Mouse (Mus musculus) liver, postnatal 0 days (tissue): ENCODE measurements around the gene Alkbh8. TPM values are rescaled to one million over a fixed set of nuclear protein-coding genes. Genes with fewer than 3 reads are reported as not detected.
"Not testable (repeated sequence)": the region's sequence is repeated elsewhere in the genome, so short reads cannot be mapped to it uniquely, and the experiment has no call there.

ENCODE experiments used
- ATAC-seq: fragments of 200-750 bp; cut with Nextera tagmentation; 2 replicates; pipeline ENCODE4 v1.8.0; 2017; ENCODE audit warnings: mild to moderate bottlenecking, moderate library complexity
- DNase-seq: peaks from one replicate; pipeline ENCODE4 v3.0.0-alpha.2; 2016
- H3K27ac ChIP-seq: fragments of 300-500 bp; sonication (generic); 2 replicates; pipeline ENCODE4 v1.5.1; 2014; ENCODE audit warnings: antibody characterized with exemption, moderate library complexity, mild to moderate bottlenecking, low read depth
- H3K27me3 ChIP-seq: fragments of 300-500 bp; sonication (generic); 2 replicates; pipeline ENCODE4 v1.6.1; 2014; ENCODE audit warnings: low read length, control low read depth, mixed read lengths; ENCODE audit not compliant: insufficient read depth
- H3K36me3 ChIP-seq: fragments of 300-500 bp; sonication (generic); replicated peaks from 2 replicates; pipeline ENCODE4 v1.6.1; 2014; ENCODE audit warnings: mild to moderate bottlenecking, control low read depth, low read length, moderate library complexity, mixed read lengths; ENCODE audit not compliant: insufficient read depth
- H3K4me1 ChIP-seq: fragments of 300-500 bp; sonication (generic); 2 replicates; pipeline ENCODE4 v1.6.1; 2014; ENCODE audit warnings: antibody characterized with exemption, mild to moderate bottlenecking, control low read depth; ENCODE audit not compliant: insufficient read depth
- H3K4me2 ChIP-seq: fragments of 300-500 bp; sonication (generic); 2 replicates; pipeline ENCODE4 v1.6.1; 2014; ENCODE audit warnings: low read depth, mild to moderate bottlenecking, low read length, moderate library complexity, mixed read lengths
- H3K4me3 ChIP-seq: fragments of 300-500 bp; sonication (generic); 2 replicates; pipeline ENCODE4 v1.5.1; 2014; ENCODE audit warnings: low read depth, low read length
- H3K9ac ChIP-seq: fragments of 300-500 bp; sonication (generic); replicated peaks from 2 replicates; pipeline ENCODE4 v1.6.1; 2014; ENCODE audit warnings: mild to moderate bottlenecking, moderate library complexity
- H3K9me3 ChIP-seq: fragments of 300-500 bp; sonication (generic); 2 replicates; pipeline ENCODE4 v1.6.1; 2016; ENCODE audit warnings: mild to moderate bottlenecking, control low read depth, low read length, mixed read lengths
- CTCF ChIP-seq: sonication (generic); IDR thresholded peaks from 2 replicates; pipeline ENCODE4 v1.5.1; 2016; ENCODE audit warnings: antibody characterized with exemption, low read depth
- EP300 ChIP-seq: IDR thresholded peaks from 2 replicates; pipeline ENCODE4 v1.6.1; 2016; ENCODE audit warnings: antibody characterized with exemption, low read depth, mild to moderate bottlenecking
- WGBS: fragments of 180-500 bp; shearing (Covaris S2); extraction: QIAGEN DNeasy Blood & Tissue Kit; methylation state at CpG from one replicate; pipeline ENCODE4 v1.1.7; 2014; ENCODE audit not compliant: insufficient replicate concordance; 5-methylcytosine and 5-hydroxymethylcytosine counted together
- polyA plus RNA-seq: library from polyadenylated mRNA; unstranded; fragments of >200 nt; fragmentation: Nextera tagmentation; extraction: Ambion mirVana; gene quantifications from 2 replicates; pipeline ENCODE4 v1.2.1, GENCODE M21; 2015

The Alkbh8 gene
- polyA plus RNA-seq, 1 experiment from 2014 or later = 6.6 TPM

- ATAC-seq (peak; percentile 78), DNase-seq (peak; percentile 29)
- no peak for TF ChIP-seq CTCF
- peak; percentile 99 for TF ChIP-seq EP300
- Histone ChIP-seq H3K9ac (no peak overlapping the region), H3K4me1 (peaks cover 8% of the 10 kb centered on the region; the same call in 1 of the 2 replicates), H3K9me3 (no peaks in the 10 kb centered on the region), H3K27ac (peak overlapping the region; percentile 75), H3K36me3 (no peaks in the 10 kb centered on the region), H3K4me3 (no peak overlapping the region), H3K27me3 (no peaks in the 10 kb centered on the region), H3K4me2 (peak overlapping the region; percentile 42)
- WGBS = 48% methylated on average over 3 of the region's 3 CpGs
These were observed 4.1 kb upstream of the Alkbh8 start for GRCm38 (mm10) chr9:3330737-3331384.

- Histone ChIP-seq H3K4me2 (peak overlapping the region; percentile 74), H3K27me3 (no peaks in the 10 kb centered on the region), H3K9me3 (no peaks in the 10 kb centered on the region), H3K27ac (no peak overlapping the region), H3K4me1 (peaks cover 9% of the 10 kb centered on the region; the same call in 1 of the 2 replicates), H3K4me3 (peak overlapping the region; percentile 69), H3K36me3 (peaks cover 16% of the 10 kb centered on the region), H3K9ac (peak overlapping the region; percentile 35)
- DNase-seq (no peak), ATAC-seq (no peak)
- WGBS = 69% methylated on average over 3 of the region's 3 CpGs
- no peak for TF ChIP-seq EP300
- TF ChIP-seq CTCF = no peak
These were observed 1.7 kb downstream of the Alkbh8 start for GRCm38 (mm10) chr9:3336661-3337060.

GRCm38 (mm10) chr9:3345136-3345535 is 10.2 kb downstream of the Alkbh8 start:
- TF ChIP-seq EP300 (no peak), CTCF (no peak)
- no peak overlapping the region for H3K9ac ChIP-seq
- no peaks in the 10 kb centered on the region for H3K9me3 ChIP-seq
- peaks cover 5% of the 10 kb centered on the region; the same call in 1 of the 2 replicates for H3K4me1 ChIP-seq
- peak overlapping the region; percentile 41 for H3K27ac ChIP-seq
- H3K27me3 ChIP-seq = no peaks in the 10 kb centered on the region
- no peak overlapping the region for H3K4me3 ChIP-seq
- H3K4me2 ChIP-seq = no peak overlapping the region
- no peak for DNase-seq
- peaks cover 50% of the 10 kb centered on the region for H3K36me3 ChIP-seq
- ATAC-seq = no peak

- no peak overlapping the region for H3K4me3 ChIP-seq
- peaks cover 53% of the 10 kb centered on the region for H3K36me3 ChIP-seq
- peak overlapping the region; percentile 64 for H3K27ac ChIP-seq
- ATAC-seq (peak; percentile 83), DNase-seq (no peak)
- TF ChIP-seq EP300 (peak; percentile 89), CTCF (no peak)
- peaks cover 5% of the 10 kb centered on the region; the same call in 1 of the 2 replicates for H3K4me1 ChIP-seq
- 38% methylated on average over 1 of the region's 1 CpGs for WGBS
- H3K9ac ChIP-seq = no peak overlapping the region
- H3K4me2 ChIP-seq = no peak overlapping the region
- H3K9me3 ChIP-seq = no peaks in the 10 kb centered on the region
- no peaks in the 10 kb centered on the region for H3K27me3 ChIP-seq
These were observed 11.0 kb downstream of the Alkbh8 start for GRCm38 (mm10) chr9:3345967-3346366.

- ATAC-seq (no peak), DNase-seq (no peak)
- 79% methylated on average over 1 of the region's 1 CpGs for WGBS
- no peak overlapping the region for H3K4me2 ChIP-seq
- TF ChIP-seq CTCF (peak; percentile 58), EP300 (no peak)
- peaks cover 50% of the 10 kb centered on the region for H3K36me3 ChIP-seq
- H3K27me3 ChIP-seq = no peaks in the 10 kb centered on the region
- H3K4me1 ChIP-seq = peaks cover 4% of the 10 kb centered on the region; the same call in 1 of the 2 replicates
- no peak overlapping the region for H3K4me3 ChIP-seq
- no peaks in the 10 kb centered on the region for H3K9me3 ChIP-seq
- H3K27ac ChIP-seq = no peak overlapping the region
- H3K9ac ChIP-seq = no peak overlapping the region
These were observed 15.1 kb downstream of the Alkbh8 start for GRCm38 (mm10) chr9:3350056-3350455.

GRCm38 (mm10) chr9:3376323-3376722 is 41.4 kb downstream of the Alkbh8 start:
- H3K4me2 ChIP-seq, H3K36me3 ChIP-seq, DNase-seq, H3K4me3 ChIP-seq, H3K9me3 ChIP-seq, ATAC-seq, H3K9ac ChIP-seq, H3K4me1 ChIP-seq, H3K27me3 ChIP-seq, H3K27ac ChIP-seq: not testable (repeated sequence)
- WGBS = 76% methylated on average over 1 of the region's 1 CpGs
